Mouse (Mus musculus): Measurements from ENCODE around the gene Celsr1.
A peak's percentile ranks its signal among the peaks of the same experiment; 100 is the strongest.
"Not testable (repeated sequence)": the region's sequence is repeated elsewhere in the genome, so short reads cannot be mapped to it uniquely, and the experiment has no call there.

The Celsr1 gene

DNA sequence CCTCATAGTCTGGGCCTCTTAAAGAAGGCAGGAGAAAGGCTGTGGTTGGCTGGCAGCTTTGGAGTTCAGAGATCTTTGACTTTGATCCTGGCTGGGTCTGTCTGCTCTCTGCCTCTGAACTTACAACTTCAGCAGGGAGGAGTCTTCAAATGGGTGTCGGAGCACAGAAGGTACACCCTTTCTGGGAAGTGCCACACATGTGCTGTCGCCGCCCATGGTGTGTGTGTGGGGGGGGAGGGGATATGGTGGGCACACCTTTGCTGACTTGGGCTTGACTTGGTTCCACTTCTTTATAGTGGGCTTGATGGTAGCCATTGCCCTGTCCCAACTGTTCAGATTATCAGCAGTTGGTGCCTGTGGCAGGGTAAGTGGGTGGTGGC is 31.3 kb upstream of the Celsr1 start:
- DNase-seq (ENCODE audit: low read depth, low spot score) = no peak

DNA sequence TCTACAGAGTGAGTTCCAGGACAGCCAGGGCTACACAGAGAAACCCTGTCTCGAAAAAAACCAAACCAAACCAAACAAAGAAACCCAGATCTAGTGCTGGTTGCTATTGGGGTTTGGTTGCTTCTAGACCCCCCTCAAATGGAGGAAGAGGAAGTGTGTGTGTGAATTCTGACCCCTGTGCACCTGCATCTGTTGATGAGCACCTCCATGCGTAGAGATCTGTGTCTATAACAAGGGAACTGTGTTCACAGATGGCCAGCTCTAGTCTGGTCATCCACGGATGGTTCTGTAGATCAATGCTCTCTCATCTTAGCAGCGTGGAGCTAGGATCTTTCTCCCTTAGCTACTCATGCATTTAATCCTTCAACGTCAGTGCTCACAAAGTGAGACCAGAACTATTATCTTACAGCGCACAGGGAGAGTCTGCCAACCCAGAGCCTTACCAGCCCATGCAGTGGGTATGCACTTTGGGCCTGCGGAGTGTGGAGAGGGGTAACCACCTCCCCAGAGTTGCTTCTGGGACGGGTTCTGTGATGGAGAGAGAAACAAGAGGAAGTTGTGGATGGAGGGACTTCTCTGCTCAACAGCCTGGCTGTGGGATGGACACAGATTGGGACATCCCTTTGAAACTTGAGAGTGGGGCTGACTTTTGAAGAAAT is 30.7 kb upstream of the Celsr1 start:
- no peak for DNase-seq (ENCODE audit: low read depth, low spot score)

DNA sequence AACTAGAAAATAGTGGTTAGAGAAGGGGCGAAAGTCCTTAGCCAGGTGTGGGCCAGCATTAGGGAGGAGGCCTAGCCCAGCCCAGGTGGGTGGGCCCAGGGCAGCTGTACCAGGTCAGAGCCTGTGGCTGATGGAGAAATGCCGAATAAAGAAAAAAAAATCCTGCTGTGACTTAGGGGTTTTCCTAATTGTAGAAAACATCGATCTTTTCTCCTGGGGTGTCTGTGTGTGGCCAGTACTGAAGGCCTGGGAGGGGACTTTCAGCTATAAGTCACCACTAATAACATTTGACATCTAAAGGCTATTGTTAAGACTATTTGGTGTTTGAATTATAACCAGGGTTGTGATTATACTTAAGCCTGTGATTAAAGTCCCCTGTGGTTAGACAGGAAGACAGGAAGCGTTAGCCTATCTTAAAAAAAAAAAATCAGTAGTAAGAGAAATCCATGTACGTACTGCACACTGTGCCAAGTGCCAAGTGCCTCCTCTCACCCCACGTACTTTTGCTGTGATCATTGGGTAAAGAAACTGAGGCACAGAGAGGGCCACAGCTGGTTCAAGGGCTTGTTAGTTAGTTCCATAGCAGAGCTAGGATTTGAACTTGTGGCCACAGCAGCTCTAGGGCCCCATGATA is 28.4 kb upstream of the Celsr1 start:
- DNase-seq (ENCODE audit: low read depth, low spot score) = no peak

DNA sequence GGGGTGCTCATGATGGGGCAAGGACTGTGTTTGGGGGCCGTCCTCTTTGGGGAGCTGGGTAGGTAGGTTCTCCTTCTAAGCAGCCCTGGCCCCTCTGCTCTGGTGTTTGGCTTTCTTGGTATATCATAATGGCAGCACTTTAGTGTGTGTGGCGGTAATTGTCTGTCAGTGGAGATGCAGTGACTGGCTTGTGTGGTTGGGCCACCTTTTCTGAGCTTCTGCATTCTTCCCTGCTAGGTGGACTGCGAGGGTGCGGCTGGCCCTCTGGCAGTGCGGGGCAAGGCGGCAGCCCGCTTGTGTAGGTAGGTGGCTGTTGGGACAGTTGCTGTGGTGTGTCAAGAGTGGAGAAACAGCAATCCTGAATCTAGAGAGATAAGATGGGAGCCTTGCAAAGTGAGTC is 27.6 kb upstream of the Celsr1 start:
- DNase-seq (ENCODE audit: low read depth, low spot score) = no peak

DNA sequence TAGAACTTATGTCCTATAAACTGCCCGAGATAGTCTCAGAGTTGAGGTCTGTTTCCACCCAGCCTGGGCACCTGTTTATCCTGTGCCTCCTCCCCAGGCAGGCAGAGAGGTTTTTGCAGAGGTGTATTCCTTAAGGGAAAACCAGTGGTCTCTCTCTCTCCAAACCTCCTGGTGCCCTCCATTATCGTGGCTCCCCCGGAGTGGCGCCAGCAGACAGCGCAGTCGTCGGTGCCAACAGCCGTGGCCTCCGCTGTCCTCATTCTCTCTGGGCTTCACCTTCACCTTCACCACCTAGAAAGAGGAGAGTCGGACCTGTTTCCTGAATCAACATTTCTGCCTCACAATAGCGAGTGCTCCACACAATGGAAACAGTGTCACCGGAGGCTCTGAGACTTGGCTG is 27.0 kb upstream of the Celsr1 start:
- no peak for DNase-seq (ENCODE audit: low read depth, low spot score)

DNA sequence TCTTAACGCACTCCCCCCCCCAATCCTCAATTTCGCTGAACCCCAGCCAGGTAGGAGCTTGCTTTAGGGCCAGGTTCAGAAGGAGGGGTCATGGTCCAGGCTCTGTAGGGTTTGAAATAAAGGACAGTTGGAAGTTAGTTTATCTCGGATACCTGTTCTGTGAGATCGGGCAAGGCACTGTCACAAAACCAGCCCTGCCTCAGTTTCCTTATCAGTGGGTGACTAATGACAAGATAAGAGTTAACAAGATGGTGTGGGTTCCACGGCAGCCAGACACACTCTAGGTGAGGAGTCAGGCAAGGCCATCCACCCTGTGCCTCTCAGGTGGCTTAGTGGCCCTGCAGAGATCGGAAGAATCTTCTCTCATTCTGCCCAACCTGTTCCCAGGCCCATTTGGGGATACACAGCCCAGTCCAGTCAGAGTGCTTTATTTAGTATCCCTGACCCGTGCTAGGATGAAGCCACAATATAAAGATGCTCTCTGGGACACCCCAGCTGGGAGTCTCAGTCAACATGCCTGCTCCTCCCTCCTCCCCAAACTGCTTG is 26.3 kb upstream of the Celsr1 start:
- DNase-seq (ENCODE audit: low read depth, low spot score) = no peak

DNA sequence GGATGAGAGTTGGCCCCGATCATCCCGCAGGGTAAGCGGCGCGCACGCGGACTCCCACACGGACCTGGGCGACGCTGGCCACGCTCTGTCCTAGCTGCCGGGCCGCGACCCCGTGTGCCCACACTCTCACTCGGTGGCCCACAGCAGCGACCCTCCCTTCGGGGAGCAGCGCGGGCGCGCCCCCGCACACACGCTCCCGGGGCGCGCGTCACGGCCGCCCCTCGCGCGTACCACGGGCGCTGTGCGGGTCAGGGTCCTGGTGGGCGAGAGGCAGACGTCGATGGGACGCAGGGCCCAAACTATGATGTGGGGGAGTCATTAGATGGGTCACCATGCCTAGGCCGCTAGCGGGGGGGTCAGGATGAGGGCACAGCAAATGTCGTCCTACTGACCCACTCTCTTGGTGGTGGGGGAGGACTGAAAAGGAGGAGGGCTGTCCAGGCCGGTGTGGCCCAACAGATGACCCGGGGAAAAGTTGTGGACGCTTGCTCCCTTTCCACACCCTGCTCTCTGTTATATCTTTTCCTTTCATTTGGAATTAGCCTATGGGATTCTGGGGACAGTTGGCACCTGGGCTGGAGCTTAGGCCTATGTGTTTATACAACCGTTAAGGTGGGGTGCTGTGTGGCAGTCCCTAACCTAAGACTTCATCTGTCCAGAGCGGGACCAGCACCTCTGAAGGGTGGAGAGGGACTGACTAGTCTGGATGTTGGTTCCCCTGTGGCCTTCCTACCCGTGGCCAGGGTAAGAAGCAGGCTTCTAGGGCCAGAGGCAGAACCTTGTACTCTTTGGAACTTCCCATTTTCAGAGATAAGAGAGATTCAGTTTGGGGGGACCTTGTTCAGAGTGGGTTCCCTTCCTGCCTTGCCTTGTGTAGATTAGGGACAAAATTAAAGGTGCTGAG is 25.6 kb upstream of the Celsr1 start:
- DNase-seq (ENCODE audit: low read depth, low spot score) = no peak

DNA sequence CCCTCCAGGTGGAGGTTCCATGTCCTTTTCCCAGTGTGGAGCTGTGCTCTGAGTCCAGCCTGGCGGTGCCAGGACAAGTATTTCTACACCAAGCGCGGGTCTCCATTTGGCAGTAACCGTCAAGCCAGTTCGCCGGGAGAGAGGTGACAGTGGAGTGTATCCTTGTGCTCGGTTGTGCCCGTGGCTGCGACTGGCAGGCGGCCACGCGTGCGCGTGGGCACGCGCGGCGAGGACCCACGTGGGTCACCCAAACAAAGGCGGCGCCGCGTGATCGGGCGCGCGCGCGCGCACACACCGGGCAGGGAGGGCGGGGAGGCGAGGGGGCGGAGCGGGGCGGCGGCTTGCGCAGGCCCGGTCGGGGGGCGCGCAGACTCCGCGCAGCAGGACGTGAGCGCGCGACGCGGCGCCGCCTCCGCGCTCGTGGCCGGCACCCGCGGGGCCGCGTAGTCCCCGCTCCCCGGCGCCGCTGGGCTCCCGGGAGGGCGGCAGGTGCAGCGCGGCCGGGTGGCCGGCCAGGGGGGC is 24.9 kb upstream of the Celsr1 start:
- peak; percentile 81 for DNase-seq (ENCODE audit: low read depth, low spot score)

DNA sequence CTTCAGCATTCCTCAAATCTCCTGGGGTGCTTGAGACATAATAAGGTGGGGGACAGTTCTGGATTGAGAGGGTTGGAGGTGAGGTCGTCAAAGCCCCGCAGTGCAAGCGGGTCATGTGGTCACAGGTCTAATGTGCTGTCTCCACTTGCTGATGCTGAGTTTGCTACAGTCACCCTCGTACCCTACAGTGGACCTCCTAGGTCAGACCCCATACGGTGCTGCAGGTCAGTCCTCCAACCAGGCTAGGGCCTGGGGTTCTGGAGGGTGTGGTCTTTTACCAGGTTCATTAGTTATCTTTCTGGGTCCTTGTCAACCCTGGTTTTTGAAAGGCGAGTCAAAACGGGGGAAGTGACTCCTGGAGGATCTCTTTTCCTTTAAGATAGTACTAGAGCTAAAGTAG is 24.3 kb upstream of the Celsr1 start:
- DNase-seq (ENCODE audit: low read depth, low spot score) = no peak

DNA sequence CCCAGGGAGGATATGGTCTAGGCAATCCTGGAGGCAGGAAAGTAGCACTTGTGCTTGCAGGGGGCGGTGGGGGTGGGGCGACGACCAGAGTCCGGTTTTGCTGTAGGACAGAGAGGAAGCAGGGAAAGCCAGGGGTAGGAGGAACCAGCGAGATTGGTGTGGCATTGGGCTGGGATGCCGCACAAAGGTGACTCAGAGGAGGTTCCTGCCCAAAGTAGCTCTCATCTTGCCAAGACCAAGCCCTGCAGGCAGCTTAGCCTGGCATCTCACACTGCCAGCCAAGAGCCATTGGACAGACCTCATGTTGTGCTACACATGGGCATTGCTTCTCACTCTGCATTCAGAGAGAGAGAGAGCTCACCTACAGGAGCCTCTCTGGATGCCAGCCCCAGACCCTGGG is 23.8 kb upstream of the Celsr1 start, which contains the start of gene Gramd4:
Gramd4 (plus strand) TSS at position 283 of the 400 bp plus-strand sequence.
- DNase-seq (ENCODE audit: low read depth, low spot score) = no peak

DNA sequence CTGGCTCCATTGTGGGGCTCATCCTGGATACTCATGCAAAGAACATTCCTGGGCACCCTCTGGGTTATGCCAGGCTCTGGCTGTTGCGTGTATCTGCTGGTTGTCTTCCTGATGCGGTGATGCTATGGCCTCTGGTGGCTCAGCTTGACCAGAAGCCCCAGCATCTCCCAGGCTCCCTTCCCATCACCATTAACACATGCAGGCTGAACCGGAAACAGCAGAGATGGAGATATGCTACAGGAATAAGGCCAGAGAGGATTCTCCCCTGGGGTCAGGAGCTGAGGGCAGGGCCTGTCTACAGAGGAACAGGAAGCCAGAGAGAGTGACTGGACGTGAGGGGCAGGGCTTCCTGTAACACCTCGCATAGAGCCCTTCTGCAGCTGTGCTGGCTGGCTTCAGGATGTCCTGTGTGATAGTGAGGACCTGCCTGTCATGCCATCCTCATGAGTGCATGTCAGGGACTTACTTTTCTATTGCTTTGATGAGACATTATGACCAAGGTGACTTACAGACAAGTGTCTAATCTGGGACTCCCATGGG is 22.7 kb upstream of the Celsr1 start:
- DNase-seq (ENCODE audit: low read depth, low spot score) = no peak

DNA sequence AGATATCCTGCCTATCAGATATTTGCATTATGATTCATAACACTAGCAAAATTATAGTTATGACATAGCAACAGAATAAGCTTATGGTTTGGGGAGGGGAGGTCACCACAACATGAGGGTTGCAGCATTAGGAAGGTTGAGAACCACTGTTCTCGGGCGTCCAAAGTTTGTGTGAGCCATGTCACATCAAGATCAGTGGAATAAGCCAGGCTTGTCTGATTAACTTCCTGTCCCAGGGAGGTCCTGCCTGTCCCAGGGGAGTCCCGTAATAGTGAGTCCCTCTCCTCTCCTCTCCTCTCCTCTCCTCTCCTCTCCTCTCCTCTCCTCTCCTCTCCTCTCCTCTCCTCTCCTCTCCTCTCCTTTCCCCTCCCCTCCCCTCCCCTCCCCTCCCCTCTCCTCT is 21.3 kb upstream of the Celsr1 start:
- DNase-seq (ENCODE audit: low read depth, low spot score) = not testable (repeated sequence)

DNA sequence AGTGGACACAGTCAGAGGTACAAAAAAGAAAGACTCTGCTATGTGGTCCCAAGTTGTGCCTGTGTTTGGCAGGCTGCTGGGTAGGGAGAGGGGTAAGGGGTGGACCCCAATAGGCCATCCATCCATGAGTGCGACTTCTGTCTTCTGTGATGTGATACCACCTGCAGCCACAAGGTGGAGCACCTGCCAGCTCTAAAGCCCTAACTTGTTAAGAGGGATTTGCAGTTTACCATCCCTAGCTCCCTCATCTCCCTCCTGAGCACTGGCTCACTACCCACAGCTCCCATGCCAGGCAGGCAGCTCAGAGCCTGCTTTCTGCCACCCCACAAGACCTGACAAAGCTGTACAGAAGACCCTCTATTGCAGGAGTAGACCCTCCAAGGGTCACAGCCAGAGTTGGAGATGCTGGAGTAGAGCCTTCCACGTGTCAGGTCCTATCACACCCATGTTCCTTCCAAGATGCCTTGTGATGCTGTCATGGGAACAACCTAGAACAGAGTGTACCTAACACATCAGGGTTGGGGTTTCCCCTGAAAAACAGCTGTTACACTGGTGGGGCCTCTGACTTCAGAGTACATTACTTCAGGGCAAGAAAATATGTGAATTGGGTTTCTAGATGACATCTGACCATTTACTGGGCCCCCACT is 20.4 kb upstream of the Celsr1 start:
- peak; percentile 82 for DNase-seq (ENCODE audit: low read depth, low spot score)

DNA sequence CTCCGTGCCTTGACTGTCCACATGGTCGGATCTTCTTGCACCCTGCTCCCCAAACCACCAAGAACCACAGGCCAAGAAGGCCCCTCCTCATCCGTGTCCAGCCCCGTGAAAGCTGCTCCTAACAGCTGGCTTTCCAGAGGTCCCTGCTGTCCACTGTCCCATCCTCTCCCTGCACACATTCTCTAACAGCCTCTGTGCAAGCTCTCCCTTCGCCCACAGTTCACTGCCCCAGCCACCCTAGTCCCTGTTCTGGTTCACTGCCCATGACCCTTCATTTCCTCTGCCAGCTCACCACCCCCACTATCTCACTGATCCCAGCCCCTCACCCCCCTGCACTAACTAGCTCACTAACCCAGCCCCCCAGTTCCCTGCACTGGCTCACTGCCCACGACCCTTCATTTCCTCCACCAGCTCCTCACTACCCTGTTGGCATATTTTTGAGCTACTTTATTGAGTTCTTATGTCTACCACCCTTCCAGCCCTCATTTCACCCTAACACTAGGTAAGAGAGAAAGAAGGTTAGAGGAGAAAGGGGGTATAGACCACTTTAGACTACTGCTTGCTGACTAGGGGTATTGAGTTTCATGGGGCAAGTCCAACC is 18.4 kb upstream of the Celsr1 start:
- no peak for DNase-seq (ENCODE audit: low read depth, low spot score)

DNA sequence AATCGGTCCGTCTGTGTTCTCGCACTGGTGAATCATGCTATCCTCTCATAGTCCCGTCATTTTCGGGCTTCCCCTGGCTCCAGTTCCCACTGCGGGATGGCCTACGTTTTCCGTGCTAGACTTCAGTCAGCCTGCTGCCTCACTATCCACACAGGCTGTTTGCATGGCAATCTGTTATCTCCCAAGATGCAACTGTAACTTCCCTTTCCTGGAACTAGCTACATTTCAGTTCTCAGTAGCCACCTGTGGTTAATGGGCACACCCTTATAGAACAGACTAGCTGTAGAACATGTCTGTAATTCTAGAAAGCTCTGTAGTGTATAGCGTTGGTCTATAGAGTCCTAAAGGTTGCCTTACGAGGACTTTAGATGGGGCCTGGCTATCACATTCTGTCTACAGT is 17.6 kb upstream of the Celsr1 start:
- no peak for DNase-seq (ENCODE audit: low read depth, low spot score)

DNA sequence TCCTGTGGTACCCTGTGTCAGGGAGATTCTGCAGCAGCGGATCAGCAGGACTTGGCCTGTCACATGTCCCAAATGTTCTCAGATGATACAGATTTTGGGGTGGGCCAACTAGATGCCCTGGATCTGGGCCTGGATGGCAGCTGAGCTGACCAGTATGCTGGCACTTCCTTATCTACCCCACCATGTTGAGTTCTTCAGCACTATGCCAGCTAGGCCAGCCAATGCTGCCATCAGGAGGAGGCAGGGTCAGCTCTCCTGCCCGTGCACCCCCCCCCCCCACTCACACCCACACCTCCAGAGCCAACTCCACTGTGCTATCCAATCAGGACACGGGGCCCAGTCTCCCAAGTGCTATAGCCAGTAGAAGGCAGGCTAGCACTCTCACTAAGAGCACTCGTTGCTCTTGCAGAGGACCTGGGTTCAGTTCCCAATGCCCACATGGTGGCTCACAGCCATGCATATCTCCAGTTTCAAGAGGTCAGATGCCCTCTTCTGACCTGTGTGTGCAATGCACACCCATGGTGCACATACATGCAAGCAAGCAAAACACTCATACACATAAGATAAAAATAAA is 16.7 kb upstream of the Celsr1 start:
- DNase-seq (ENCODE audit: low read depth, low spot score) = no peak

DNA sequence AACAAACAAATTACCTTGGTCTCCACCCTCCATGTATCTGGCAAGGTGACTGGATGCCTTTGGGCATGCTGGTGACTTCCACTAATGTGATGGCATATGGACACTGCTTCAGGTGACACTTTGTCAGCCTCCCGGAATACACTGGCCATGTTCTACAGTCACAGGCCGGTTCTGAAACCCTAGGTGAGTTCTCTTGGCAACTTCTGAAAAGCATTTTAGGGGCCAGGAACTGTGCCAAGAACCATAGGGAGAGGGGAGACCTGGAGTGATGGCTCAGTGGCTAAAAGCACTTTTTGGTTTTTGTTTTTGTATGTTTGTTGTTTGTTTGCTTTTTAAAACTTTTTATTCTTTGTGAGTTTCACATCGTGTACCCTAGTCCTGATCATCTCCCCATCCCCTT is 15.9 kb upstream of the Celsr1 start:
- DNase-seq (ENCODE audit: low read depth, low spot score) = no peak

DNA sequence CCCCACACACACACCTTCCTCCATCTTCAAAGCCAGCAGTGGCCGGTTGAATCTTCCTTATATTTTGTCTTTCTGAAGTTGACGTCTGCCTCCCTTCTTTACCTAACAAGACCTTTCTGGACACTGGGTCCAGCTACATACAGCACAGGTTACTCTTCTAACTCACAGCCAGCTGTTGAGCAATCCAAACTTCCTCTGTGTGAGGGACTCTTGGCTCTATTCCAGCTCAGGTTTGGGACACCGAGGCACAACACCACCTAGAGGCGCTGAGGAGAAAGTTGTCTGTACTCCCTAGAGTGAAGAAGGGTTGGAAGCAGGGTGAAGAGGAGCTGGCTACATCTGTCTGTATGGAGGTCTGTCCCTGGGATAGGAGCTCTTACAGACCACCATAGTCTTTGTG is 8.8 kb upstream of the Celsr1 start:
- DNase-seq (ENCODE audit: low read depth, low spot score) = no peak

DNA sequence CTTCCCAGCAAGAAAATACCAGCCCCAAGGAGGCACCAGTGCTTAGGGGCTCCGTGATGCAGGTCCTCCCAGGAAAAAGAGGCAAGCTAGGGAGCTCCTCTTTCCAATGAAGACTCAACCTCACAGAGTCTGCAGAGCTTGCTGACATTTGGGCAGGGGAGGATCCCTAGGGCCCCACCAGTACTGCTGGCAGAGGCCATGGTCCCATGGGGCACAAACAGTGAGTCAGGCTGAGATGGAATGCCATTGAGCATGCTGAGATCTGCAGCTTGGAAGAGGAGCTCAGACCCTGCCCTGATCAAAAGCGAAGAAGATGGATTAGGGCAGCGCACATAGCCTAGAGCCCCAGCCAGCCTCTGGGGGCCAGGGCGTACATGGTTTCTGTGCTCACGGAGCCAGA is 7.8 kb upstream of the Celsr1 start:
- no peak for DNase-seq (ENCODE audit: low read depth, low spot score)

DNA sequence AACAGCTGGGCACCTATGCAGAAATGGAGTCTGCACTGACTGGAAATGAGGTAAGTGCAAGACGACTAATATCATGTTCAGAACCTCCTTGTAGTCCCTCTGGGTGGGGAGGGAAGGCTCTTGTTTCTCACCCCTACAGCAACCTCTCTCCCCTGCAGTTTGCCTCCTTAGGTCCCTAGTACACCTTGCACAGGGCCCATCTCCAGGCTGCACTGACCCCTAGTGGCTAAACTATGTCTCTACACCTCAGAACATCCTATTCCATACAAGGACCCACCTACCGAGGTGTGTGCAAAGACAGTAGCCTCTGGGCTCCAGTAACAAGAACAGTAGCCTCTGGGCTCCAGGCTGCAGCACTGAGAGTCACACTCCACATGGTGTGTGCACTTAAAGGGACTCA is 5.2 kb upstream of the Celsr1 start:
- peak; percentile 84 for DNase-seq (ENCODE audit: low read depth, low spot score)

DNA sequence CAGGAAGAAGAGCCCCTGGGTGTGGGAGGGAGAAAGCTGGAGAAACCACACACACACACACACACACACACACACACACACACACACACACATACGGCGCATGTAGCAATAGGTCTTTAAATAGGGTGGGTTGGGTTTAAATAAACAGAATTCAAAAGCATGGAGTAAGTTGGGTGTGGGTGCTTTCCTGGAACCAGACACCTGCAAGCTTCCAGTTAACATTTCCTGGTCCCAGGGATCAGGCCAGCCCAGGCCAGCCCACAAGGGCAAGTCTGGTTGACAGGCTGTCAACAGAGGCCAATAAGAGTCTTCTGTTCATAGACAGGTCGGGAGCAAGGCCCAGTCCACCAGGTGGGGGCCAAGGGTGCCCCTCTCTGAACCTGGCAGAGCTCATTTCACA is 2.3 kb upstream of the Celsr1 start:
- DNase-seq (ENCODE audit: low read depth, low spot score) = no peak
